Mouse (Mus musculus): ENCODE measurements around the gene Zdhhc14. TPM values are rescaled to one million over a fixed set of nuclear protein-coding genes. Genes with fewer than 3 reads are reported as not detected.

Zdhhc14 gene
- polyA plus RNA-seq, 1 experiment, result 5.7 TPM

GRCm38 (mm10) chr17:5756855-5757254 is 264.5 kb downstream of the Zdhhc14 start:
- no peak for TF ChIP-seq POLR2A (IDR thresholded peaks at IDR 0.05; ENCODE audit: low read depth, low read length)
- no peak for TF ChIP-seq CTCF (IDR thresholded peaks at IDR 0.05; ENCODE audit: extremely low read depth, insufficient read depth, insufficient read length, insufficient replicate concordance)
- WGBS, result 72% methylated on average over 15 of the region's 15 CpGs
- H3K4me3 ChIP-seq (ENCODE audit: extremely low read depth, insufficient read depth, insufficient read length), result no peak overlapping the region

GRCm38 (mm10) chr17:5763768-5764167 is 271.4 kb downstream of the Zdhhc14 start:
- H3K36me3 ChIP-seq (ENCODE audit: control insufficient read depth, insufficient read depth, low read length), result no peaks in the 10 kb centered on the region
- TF ChIP-seq CTCF (IDR thresholded peaks at IDR 0.05; ENCODE audit: extremely low read depth, insufficient read depth, insufficient read length, insufficient replicate concordance), result no peak
- TF ChIP-seq POLR2A (IDR thresholded peaks at IDR 0.05; ENCODE audit: low read depth, low read length), result no peak
- no peak overlapping the region for H3K27ac ChIP-seq (ENCODE audit: insufficient read depth, low read length)
- no peaks in the 10 kb centered on the region for H3K27me3 ChIP-seq (ENCODE audit: control insufficient read depth, insufficient read depth, low read length)
- no peak overlapping the region for H3K4me3 ChIP-seq (ENCODE audit: extremely low read depth, insufficient read depth, insufficient read length)
- H3K4me1 ChIP-seq (ENCODE audit: control insufficient read depth, insufficient read depth, insufficient read length), result no peaks in the 10 kb centered on the region
- DNase-seq (ENCODE audit: low read depth in 1 of 2, low spot score in 2 of 2), result no peak
- 93% methylated on average over 5 of the region's 5 CpGs for WGBS

More at GRCm38 (mm10) chr17:5756855-5757254, 264.5 kb downstream of the Zdhhc14 start:
- peaks cover 7% of the 10 kb centered on the region; the same call in 1 of the 2 replicates for H3K4me1 ChIP-seq (ENCODE audit: control insufficient read depth, insufficient read depth, insufficient read length)
- no peak for DNase-seq (ENCODE audit: low read depth in 1 of 2, low spot score in 2 of 2)
- no peaks in the 10 kb centered on the region for H3K27me3 ChIP-seq (ENCODE audit: control insufficient read depth, insufficient read depth, low read length)
- H3K36me3 ChIP-seq (ENCODE audit: control insufficient read depth, insufficient read depth, low read length), result no peaks in the 10 kb centered on the region
- no peak overlapping the region for H3K27ac ChIP-seq (ENCODE audit: insufficient read depth, low read length)

GRCm38 (mm10) chr17:5764270-5764669 is 271.9 kb downstream of the Zdhhc14 start:
- no peaks in the 10 kb centered on the region for H3K4me1 ChIP-seq (ENCODE audit: control insufficient read depth, insufficient read depth, insufficient read length)
- H3K27me3 ChIP-seq (ENCODE audit: control insufficient read depth, insufficient read depth, low read length), result no peaks in the 10 kb centered on the region
- H3K4me3 ChIP-seq (ENCODE audit: extremely low read depth, insufficient read depth, insufficient read length), result no peak overlapping the region
- 60% methylated on average over 5 of the region's 5 CpGs for WGBS
- no peaks in the 10 kb centered on the region for H3K36me3 ChIP-seq (ENCODE audit: control insufficient read depth, insufficient read depth, low read length)
- no peak overlapping the region for H3K27ac ChIP-seq (ENCODE audit: insufficient read depth, low read length)
- DNase-seq (ENCODE audit: low read depth in 1 of 2, low spot score in 2 of 2), result no peak
- no peak for TF ChIP-seq CTCF (IDR thresholded peaks at IDR 0.05; ENCODE audit: extremely low read depth, insufficient read depth, insufficient read length, insufficient replicate concordance)
- TF ChIP-seq POLR2A (IDR thresholded peaks at IDR 0.05; ENCODE audit: low read depth, low read length), result no peak

DNA sequence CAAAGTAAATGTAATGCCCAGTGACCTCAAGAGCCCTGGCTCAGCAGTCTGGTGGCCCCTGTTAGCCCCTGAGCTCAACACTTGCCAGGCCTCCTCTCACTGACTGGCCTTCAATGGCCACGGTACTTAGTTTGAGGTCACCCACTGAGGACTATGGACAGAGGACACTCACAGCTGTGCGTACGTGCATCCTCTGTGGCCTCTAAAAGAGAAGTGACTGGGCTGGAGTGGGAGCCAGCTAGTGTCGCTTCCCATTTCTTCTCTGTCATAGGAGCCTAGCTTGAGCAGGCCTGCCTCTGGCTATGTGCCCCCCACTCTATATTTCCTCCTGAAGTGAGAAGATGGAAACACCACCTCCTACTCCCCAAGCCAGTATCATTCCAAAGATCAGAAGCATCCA is 273.4 kb downstream of the Zdhhc14 start:
- DNase-seq (ENCODE audit: low read depth in 1 of 2, low spot score in 2 of 2), result no peak
- H3K27ac ChIP-seq (ENCODE audit: insufficient read depth, low read length), result no peak overlapping the region
- WGBS, result 64% methylated on average over 4 of the region's 4 CpGs
- H3K36me3 ChIP-seq (ENCODE audit: control insufficient read depth, insufficient read depth, low read length), result no peaks in the 10 kb centered on the region
- TF ChIP-seq POLR2A (IDR thresholded peaks at IDR 0.05; ENCODE audit: low read depth, low read length) (no peak), CTCF (IDR thresholded peaks at IDR 0.05; ENCODE audit: extremely low read depth, insufficient read depth, insufficient read length, insufficient replicate concordance) (no peak)
- H3K27me3 ChIP-seq (ENCODE audit: control insufficient read depth, insufficient read depth, low read length), result peaks cover 2% of the 10 kb centered on the region; the same call in 1 of the 2 replicates
- no peak overlapping the region for H3K4me3 ChIP-seq (ENCODE audit: extremely low read depth, insufficient read depth, insufficient read length)
- H3K4me1 ChIP-seq (ENCODE audit: control insufficient read depth, insufficient read depth, insufficient read length), result peaks cover 4% of the 10 kb centered on the region; the same call in 1 of the 2 replicates

GRCm38 (mm10) chr17:5768164-5768705 is 275.9 kb downstream of the Zdhhc14 start:
- TF ChIP-seq POLR2A (IDR thresholded peaks at IDR 0.05; ENCODE audit: low read depth, low read length) (no peak), CTCF (IDR thresholded peaks at IDR 0.05; ENCODE audit: extremely low read depth, insufficient read depth, insufficient read length, insufficient replicate concordance) (no peak)
- Histone ChIP-seq H3K27ac (ENCODE audit: insufficient read depth, low read length) (no peak overlapping the region), H3K4me3 (ENCODE audit: extremely low read depth, insufficient read depth, insufficient read length) (no peak overlapping the region), H3K36me3 (ENCODE audit: control insufficient read depth, insufficient read depth, low read length) (no peaks in the 10 kb centered on the region), H3K4me1 (ENCODE audit: control insufficient read depth, insufficient read depth, insufficient read length) (peaks cover 4% of the 10 kb centered on the region; the same call in 1 of the 2 replicates), H3K27me3 (ENCODE audit: control insufficient read depth, insufficient read depth, low read length) (peaks cover 2% of the 10 kb centered on the region; the same call in 1 of the 2 replicates)
- no peak for DNase-seq (ENCODE audit: low read depth in 1 of 2, low spot score in 2 of 2)
- 83% methylated on average over 6 of the region's 6 CpGs for WGBS

DNA sequence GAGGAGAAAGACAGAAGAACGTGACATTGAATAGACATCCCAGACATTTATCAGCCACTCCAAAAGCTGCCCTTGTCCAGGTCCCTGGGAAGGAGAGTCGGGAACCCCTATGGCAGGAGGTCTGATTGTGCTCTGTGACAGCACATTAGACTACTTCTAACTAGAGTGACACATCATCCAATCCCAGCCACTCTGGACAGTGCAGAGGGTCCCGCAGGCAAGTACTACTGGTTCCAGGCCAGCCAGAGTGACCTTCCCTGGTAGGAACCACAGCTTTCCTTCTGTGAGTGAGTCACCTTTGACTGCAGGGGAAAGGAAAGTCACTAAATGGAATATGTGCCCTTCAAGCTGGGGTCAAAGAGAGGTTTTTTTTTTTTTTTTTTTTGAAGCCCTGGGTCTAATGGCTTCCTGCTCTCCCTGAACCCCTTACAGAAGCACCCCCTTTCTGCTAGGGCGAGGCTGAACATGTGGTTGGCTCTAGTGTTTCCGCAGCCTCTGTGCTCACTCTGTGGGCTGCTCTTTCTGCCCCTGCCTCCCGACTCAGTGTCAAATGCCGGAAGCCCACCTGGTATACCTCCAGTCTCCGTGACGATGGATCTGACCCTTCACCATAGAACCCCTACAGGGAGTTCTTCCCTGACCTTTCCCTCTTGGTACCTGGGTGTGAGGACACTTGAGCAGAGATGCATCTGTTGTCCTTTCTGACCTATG is 276.6 kb downstream of the Zdhhc14 start:
- peaks cover 4% of the 10 kb centered on the region; the same call in 1 of the 2 replicates for H3K4me1 ChIP-seq (ENCODE audit: control insufficient read depth, insufficient read depth, insufficient read length)
- H3K4me3 ChIP-seq (ENCODE audit: extremely low read depth, insufficient read depth, insufficient read length), result no peak overlapping the region
- H3K36me3 ChIP-seq (ENCODE audit: control insufficient read depth, insufficient read depth, low read length), result no peaks in the 10 kb centered on the region
- H3K27ac ChIP-seq (ENCODE audit: insufficient read depth, low read length), result no peak overlapping the region
- DNase-seq (ENCODE audit: low read depth in 1 of 2, low spot score in 2 of 2), result no peak
- no peak for TF ChIP-seq CTCF (IDR thresholded peaks at IDR 0.05; ENCODE audit: extremely low read depth, insufficient read depth, insufficient read length, insufficient replicate concordance)
- no peak for TF ChIP-seq POLR2A (IDR thresholded peaks at IDR 0.05; ENCODE audit: low read depth, low read length)
- H3K27me3 ChIP-seq (ENCODE audit: control insufficient read depth, insufficient read depth, low read length), result peaks cover 2% of the 10 kb centered on the region; the same call in 1 of the 2 replicates
- WGBS, result 80% methylated on average over 9 of the region's 9 CpGs

DNA sequence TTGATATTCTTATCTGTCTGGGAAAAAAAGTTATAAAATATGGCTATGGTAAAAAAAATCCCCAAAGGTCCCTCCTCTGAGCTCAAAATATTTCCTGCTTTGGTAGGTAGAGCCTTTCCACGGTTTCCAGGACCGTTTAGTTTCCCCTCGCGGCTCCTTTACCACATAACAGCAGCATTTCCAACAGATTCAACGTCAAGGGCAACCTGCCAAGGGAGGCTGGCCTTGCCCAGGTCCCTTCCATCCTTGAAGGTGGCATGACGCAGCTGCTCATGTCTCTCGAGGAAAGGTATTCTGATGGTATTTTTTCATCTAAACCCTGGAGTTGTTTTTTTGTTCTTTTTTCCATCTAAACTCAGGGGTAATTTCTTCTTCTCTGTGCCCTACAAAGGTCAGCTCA is 277.4 kb downstream of the Zdhhc14 start:
- H3K27ac ChIP-seq (ENCODE audit: insufficient read depth, low read length), result no peak overlapping the region

More for the DNA sequence above, 277.4 kb downstream of the Zdhhc14 start:
- DNase-seq (ENCODE audit: low read depth in 1 of 2, low spot score in 2 of 2), result no peak
- WGBS, result 9% methylated on average over 7 of the region's 7 CpGs
- H3K27me3 ChIP-seq (ENCODE audit: control insufficient read depth, insufficient read depth, low read length), result peaks cover 2% of the 10 kb centered on the region; the same call in 1 of the 2 replicates
- no peak for TF ChIP-seq CTCF (IDR thresholded peaks at IDR 0.05; ENCODE audit: extremely low read depth, insufficient read depth, insufficient read length, insufficient replicate concordance)
- TF ChIP-seq POLR2A (IDR thresholded peaks at IDR 0.05; ENCODE audit: low read depth, low read length), result no peak
- H3K4me3 ChIP-seq (ENCODE audit: extremely low read depth, insufficient read depth, insufficient read length), result no peak overlapping the region
- peaks cover 4% of the 10 kb centered on the region; the same call in 1 of the 2 replicates for H3K4me1 ChIP-seq (ENCODE audit: control insufficient read depth, insufficient read depth, insufficient read length)
- H3K36me3 ChIP-seq (ENCODE audit: control insufficient read depth, insufficient read depth, low read length), result no peaks in the 10 kb centered on the region

Measured in spleen, adult 2 months (tissue).